Mouse (Mus musculus) CH12.LX (cell line): ENCODE measurements around the gene Atp2c2. TPM values are rescaled to one million over a fixed set of nuclear protein-coding genes. Genes with fewer than 3 reads are reported as not detected.

Source experiments
- DNase-seq: peaks from one replicate; pipeline ENCODE4 v3.0.0-alpha.2; 2013; ENCODE audit errors: extremely low read depth
- H3K27ac ChIP-seq: 2 replicates; pipeline ENCODE4 v1.5.1; 2012; ENCODE audit warnings: low read depth, mild to moderate bottlenecking, control low read depth, moderate library complexity; ENCODE audit not compliant: insufficient read depth
- H3K27me3 ChIP-seq: replicated peaks from 2 replicates; pipeline ENCODE3; 2012; ENCODE audit warnings: inconsistent platforms
- H3K36me3 ChIP-seq, 2 experiments: replicated peaks in 1 of 2; 2 replicates each; pipeline versions ENCODE3 to v1.6.1; 2012; ENCODE audit warnings: inconsistent platforms in 1 of 2, low read length in 1 of 2, mild to moderate bottlenecking in 1 of 2, mixed read lengths in 1 of 2, moderate library complexity in 1 of 2; ENCODE audit not compliant: control insufficient read depth in 1 of 2, insufficient read depth in 1 of 2
- H3K4me1 ChIP-seq, 2 experiments: 2 replicates each; pipeline ENCODE4 v1.6.1; 2012; ENCODE audit warnings: inconsistent platforms in 1 of 2, moderate library complexity in 1 of 2; ENCODE audit not compliant: insufficient read depth in 2 of 2, control insufficient read depth in 1 of 2
- H3K4me2 ChIP-seq: 2 replicates; pipeline ENCODE4 v1.6.1; 2012; ENCODE audit warnings: low read depth, mild to moderate bottlenecking, control low read depth; ENCODE audit not compliant: poor library complexity, insufficient read depth, severe bottlenecking
- H3K4me3 ChIP-seq, 3 experiments: fragments of 150-350 bp in 1 of 3; sonication (generic) in 1 of 3; replicated peaks in 1 of 3; 2 replicates each; pipeline versions ENCODE3 to v1.5.1; 2011 to 2012; ENCODE audit warnings: low read depth in 2 of 3, low read length in 2 of 3, mild to moderate bottlenecking in 2 of 3, moderate library complexity in 2 of 3, control low read depth in 1 of 3, improper control_type of control experiment in 1 of 3, inconsistent platforms in 1 of 3, mixed read lengths in 1 of 3; ENCODE audit not compliant: poor library complexity in 1 of 3
- H3K79me2 ChIP-seq: replicated peaks from 2 replicates; pipeline ENCODE4 v1.6.1; 2012; ENCODE audit warnings: mild to moderate bottlenecking, moderate library complexity; ENCODE audit not compliant: control insufficient read depth, poor library complexity, insufficient read depth, severe bottlenecking; ENCODE audit errors: extremely low read depth
- H3K9ac ChIP-seq: 2 replicates; pipeline ENCODE4 v1.6.1; 2012; ENCODE audit warnings: low read depth, mild to moderate bottlenecking, control low read depth, moderate library complexity; ENCODE audit not compliant: insufficient read depth
- H3K9me3 ChIP-seq: replicated peaks from 2 replicates; pipeline ENCODE3; 2012; ENCODE audit warnings: low read length, inconsistent platforms, mixed read lengths
- BHLHE40 ChIP-seq: IDR thresholded peaks from 2 replicates; pipeline ENCODE4 v1.6.1; 2011; ENCODE audit warnings: mild to moderate bottlenecking, low read depth, low read length, improper control_type of control experiment
- CHD1 ChIP-seq: IDR thresholded peaks from 2 replicates; pipeline ENCODE4 v1.6.1; 2012; ENCODE audit warnings: low read depth, low read length, improper control_type of control experiment, inconsistent platforms
- CTCF ChIP-seq, 2 experiments: IDR thresholded peaks in 1 of 2; conservative IDR thresholded peaks in 1 of 2; 2 replicates each; pipeline ENCODE4 v1.5.1; 2011 to 2012; ENCODE audit warnings: low read depth in 2 of 2, low read length in 2 of 2, improper control_type of control experiment in 1 of 2, inconsistent platforms in 1 of 2, mild to moderate bottlenecking in 1 of 2, moderate library complexity in 1 of 2
- GABPA ChIP-seq: IDR thresholded peaks from 2 replicates; pipeline ENCODE4 v1.6.1; 2012; ENCODE audit warnings: low read depth, low read length, improper control_type of control experiment, inconsistent platforms; ENCODE audit not compliant: insufficient replicate concordance
- IRF4 ChIP-seq: IDR thresholded peaks from 2 replicates; pipeline ENCODE4 v1.6.1; 2014; ENCODE audit warnings: low read depth, mild to moderate bottlenecking, inconsistent platforms, low read length, improper control_type of control experiment
- JUN ChIP-seq: IDR thresholded peaks from 2 replicates; pipeline ENCODE4 v1.6.1; 2011; ENCODE audit warnings: low read depth, mild to moderate bottlenecking, low read length, improper control_type of control experiment, moderate library complexity; ENCODE audit not compliant: insufficient read depth
- KAT2A ChIP-seq: IDR thresholded peaks from 2 replicates; pipeline ENCODE4 v1.6.1; 2012; ENCODE audit warnings: low read length, improper control_type of control experiment, inconsistent platforms; ENCODE audit not compliant: insufficient replicate concordance
- MAFK ChIP-seq: IDR thresholded peaks from 2 replicates; pipeline ENCODE4 v1.6.1; 2011; ENCODE audit warnings: low read length, improper control_type of control experiment; ENCODE audit not compliant: insufficient replicate concordance
- MAX ChIP-seq: IDR thresholded peaks from 2 replicates; pipeline ENCODE4 v1.6.1; 2011; ENCODE audit warnings: low read length, improper control_type of control experiment
- NRF1 ChIP-seq: IDR thresholded peaks from 2 replicates; pipeline ENCODE4 v1.6.1; 2014; ENCODE audit warnings: low read depth, mild to moderate bottlenecking, inconsistent platforms, low read length, improper control_type of control experiment, moderate library complexity
- POLR2AphosphoS2 ChIP-seq: IDR thresholded peaks from 2 replicates; pipeline ENCODE4 v1.6.1; 2011; ENCODE audit warnings: low read depth, low read length, improper control_type of control experiment
- RAD21 ChIP-seq: IDR thresholded peaks from 2 replicates; pipeline ENCODE4 v1.6.1; 2011; ENCODE audit warnings: low read depth, mild to moderate bottlenecking, low read length, improper control_type of control experiment, moderate library complexity
- SMC3 ChIP-seq: IDR thresholded peaks from 2 replicates; pipeline ENCODE4 v1.6.1; 2011; ENCODE audit warnings: low read depth, low read length, improper control_type of control experiment
- ZC3H11A ChIP-seq: IDR thresholded peaks from 2 replicates; pipeline ENCODE4 v1.6.1; 2012; ENCODE audit warnings: low read depth, mild to moderate bottlenecking, inconsistent platforms, low read length, improper control_type of control experiment
- ZKSCAN1 ChIP-seq: IDR thresholded peaks from 2 replicates; pipeline ENCODE4 v1.6.1; 2012; ENCODE audit warnings: low read depth, inconsistent platforms, low read length, improper control_type of control experiment, borderline replicate concordance
- ZNF384 ChIP-seq: IDR thresholded peaks from 2 replicates; pipeline ENCODE4 v1.6.1; 2012; ENCODE audit warnings: low read depth, low read length, improper control_type of control experiment, inconsistent platforms
- dilution Hi-C: fragments of 300-500 bp; cut with MboI; formaldehyde crosslinking; loops from 2 replicates; pipeline ENCODE4 v1.14.3; 2020; ENCODE audit warnings: low sequenced_read_pairs; ENCODE audit not compliant: extremely low pct_unique_long_range_greater_than_20kb, extremely low pct_ligation_motif_present
- in situ Hi-C: fragments of 300-500 bp; cut with MboI; formaldehyde crosslinking; loops from 3 replicates; pipeline ENCODE4 v1.14.3; 2019; ENCODE audit warnings: low sequenced_read_pairs, low pct_ligation_motif_present, low pct_unique_long_range_greater_than_20kb, mixed read lengths
- polyA plus RNA-seq: library from polyadenylated mRNA; unstranded; fragments of >175 nt; gene quantifications from 2 replicates; pipeline ENCODE4 v1.2.1, GENCODE M21; 2012; ENCODE audit warnings: low read depth; ENCODE audit not compliant: insufficient read length
- total RNA-seq, 2 experiments: library from RNA; depleted of rRNA; stranded (reverse); fragments of 300-350 nt in 1 of 2; fragments of >200 nt in 1 of 2; gene quantifications; 2 replicates each; pipeline ENCODE4 v1.2.3; 2012 to 2014

Atp2c2 gene
- total and polyA plus RNA-seq, 3 experiments, result not detected

GRCm38 (mm10) chr8:119717765-119718164 is 18.0 kb downstream of the Atp2c2 start:
- Histone ChIP-seq H3K27ac (no peak overlapping the region), H3K9me3 (no peaks in the 10 kb centered on the region), H3K9ac (no peak overlapping the region), H3K36me3 (no peaks in the 10 kb centered on the region), H3K27me3 (peaks cover 64% of the 10 kb centered on the region), H3K4me3 (no peak overlapping the region), H3K79me2 (no peaks in the 10 kb centered on the region), H3K4me1 (peaks cover 0 to 5% of the 10 kb centered on the region in 2 experiments; a peak in 2 of 4 replicates), H3K4me2 (no peak overlapping the region)
- dilution Hi-C loops, result no loop called here
- DNase-seq, result peak; percentile 55
- no peak for TF ChIP-seq NRF1
- TF ChIP-seq RAD21, result peak; percentile 13
- peak; percentile 61 to 83 for TF ChIP-seq CTCF (conservative IDR thresholded peaks at IDR 0.05 in 1 of 2, IDR thresholded peaks at IDR 0.05 in 1 of 2; ENCODE audit: low read depth in 2 of 2, low read length in 2 of 2)
- no peak for TF ChIP-seq POLR2AphosphoS2
- TF ChIP-seq MAFK, result no peak
- in situ Hi-C loops, result no loop called here

- Histone ChIP-seq H3K9ac (no peak overlapping the region), H3K79me2 (no peaks in the 10 kb centered on the region), H3K4me3 (no peak overlapping the region), H3K4me2 (no peak overlapping the region), H3K9me3 (no peaks in the 10 kb centered on the region), H3K4me1 (peaks cover 7 to 10% of the 10 kb centered on the region in 2 experiments; a peak in 3 of 4 replicates), H3K27ac (no peak overlapping the region), H3K27me3 (peaks cover 58% of the 10 kb centered on the region), H3K36me3 (no peaks in the 10 kb centered on the region)
- no peak for DNase-seq
- in situ Hi-C loops, result no loop called here
- TF ChIP-seq IRF4, result no peak
- TF ChIP-seq ZKSCAN1, result no peak
- TF ChIP-seq BHLHE40, result no peak
- no peak for TF ChIP-seq ZC3H11A
- TF ChIP-seq CTCF (conservative IDR thresholded peaks at IDR 0.05 in 1 of 2, IDR thresholded peaks at IDR 0.05 in 1 of 2; ENCODE audit: low read depth in 2 of 2, low read length in 2 of 2), result no peak
- no peak for TF ChIP-seq SMC3
- TF ChIP-seq GABPA, result no peak
- TF ChIP-seq ZNF384, result no peak
- no peak for TF ChIP-seq POLR2AphosphoS2
- no peak for TF ChIP-seq KAT2A
- no peak for TF ChIP-seq JUN
- TF ChIP-seq MAX, result no peak
- TF ChIP-seq CHD1, result no peak
- dilution Hi-C loops, result no loop called here
These were observed 19.2 kb downstream of the Atp2c2 start for GRCm38 (mm10) chr8:119719011-119719501.
